Mouse (Mus musculus): Measurements from ENCODE around the gene Myoz2.

DNA sequence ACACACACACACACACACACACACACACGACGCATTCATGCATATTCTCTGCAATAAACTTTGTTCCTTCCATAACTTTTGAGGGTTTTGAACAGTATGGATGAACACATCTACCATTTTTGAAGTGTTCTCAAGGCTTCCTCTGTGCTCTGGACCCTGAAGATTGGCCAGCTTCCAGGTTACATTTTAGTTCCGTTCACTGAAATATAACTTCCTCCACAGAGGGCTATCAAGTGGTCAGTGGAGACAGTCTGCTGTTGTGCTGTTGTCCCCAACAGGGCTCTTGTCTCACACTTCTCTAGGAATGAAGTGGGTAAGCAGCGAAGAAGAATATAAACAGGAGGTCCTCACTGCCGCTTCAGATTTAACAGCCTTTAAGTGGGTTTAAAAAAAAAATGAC, 30.7 kb upstream of the Myoz2 start:
- TF ChIP-seq USF2 (IDR thresholded peaks at IDR 0.05; ENCODE audit: borderline replicate concordance in 1 of 2, insufficient read depth in 1 of 2, low read depth in 1 of 2, low read length in 2 of 2) (no peak), MEF2A (IDR thresholded peaks at IDR 0.05; ENCODE audit: extremely low read depth, insufficient replicate concordance, low read depth, low read length, poor library complexity, severe bottlenecking) (no peak), NELFE (IDR thresholded peaks at IDR 0.05; ENCODE audit: low read depth, low read length) (no peak), CTCF (IDR thresholded peaks at IDR 0.05 in 2 of 3, conservative IDR thresholded peaks at IDR 0.05 in 1 of 3; ENCODE audit: control insufficient read depth in 1 of 3, insufficient read depth in 1 of 3, low read depth in 2 of 3, low read length in 3 of 3, poor library complexity in 1 of 3, severe bottlenecking in 1 of 3) (no peak), MXI1 (IDR thresholded peaks at IDR 0.05; ENCODE audit: low read depth, low read length) (no peak)

Measured in MEL (cell line).